Mouse (Mus musculus) CH12.LX (cell line): ENCODE results near the gene Slc27a1.

Experiments
- CTCF ChIP-seq, 2 experiments: IDR thresholded peaks in 1 of 2; conservative IDR thresholded peaks in 1 of 2; 2 replicates each; pipeline ENCODE4 v1.5.1; 2011 to 2012; ENCODE audit warnings: low read depth in 2 of 2, low read length in 2 of 2, improper control_type of control experiment in 1 of 2, inconsistent platforms in 1 of 2, mild to moderate bottlenecking in 1 of 2, moderate library complexity in 1 of 2
- E2F4 ChIP-seq: IDR thresholded peaks from 2 replicates; pipeline ENCODE4 v1.6.1; 2011; ENCODE audit warnings: low read depth, low read length, improper control_type of control experiment; ENCODE audit not compliant: insufficient replicate concordance
- ETS1 ChIP-seq: conservative IDR thresholded peaks from 2 replicates; pipeline ENCODE4 v1.6.1; 2012; ENCODE audit warnings: low read depth, mild to moderate bottlenecking, inconsistent platforms, low read length, improper control_type of control experiment, moderate library complexity
- SIN3A ChIP-seq: IDR thresholded peaks from 2 replicates; pipeline ENCODE4 v1.6.1; 2012; ENCODE audit warnings: low read length, improper control_type of control experiment, inconsistent platforms

DNA sequence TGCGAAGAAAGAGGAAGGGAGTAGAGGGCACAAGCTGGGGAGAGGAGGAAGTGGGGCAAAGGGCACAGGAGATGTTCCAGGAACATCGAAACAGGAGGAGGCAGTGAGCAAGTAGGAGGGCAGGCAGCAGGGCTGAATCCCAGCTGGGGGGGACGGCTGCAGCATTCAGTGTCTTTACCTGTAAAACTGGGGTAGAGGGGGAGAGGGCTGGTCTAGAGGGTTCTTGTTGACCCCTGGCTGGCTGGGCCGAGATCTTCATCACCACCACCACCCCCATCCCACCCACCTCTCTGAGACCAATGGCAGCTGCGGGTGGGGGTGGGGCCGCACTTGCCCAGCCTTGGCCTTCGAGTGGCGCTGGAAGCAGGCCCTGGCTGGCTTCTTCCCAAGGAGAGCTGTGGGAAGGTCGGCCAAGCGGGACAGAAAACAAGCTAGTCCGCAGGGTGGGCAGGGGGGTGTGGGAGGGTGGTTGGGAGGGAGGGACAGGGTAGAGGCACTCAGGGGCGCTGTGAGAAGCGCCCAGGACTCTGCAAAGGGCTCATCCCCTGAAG, at the start of gene Slc27a1:
- no peak for TF ChIP-seq E2F4
- no peak for TF ChIP-seq ETS1
- no peak for TF ChIP-seq CTCF (conservative IDR thresholded peaks at IDR 0.05 in 1 of 2, IDR thresholded peaks at IDR 0.05 in 1 of 2; ENCODE audit: low read depth in 2 of 2, low read length in 2 of 2)
- no peak for TF ChIP-seq SIN3A
